Mouse (Mus musculus) cerebellum, adult 18-20 months (tissue): Measurements from ENCODE around the gene Hspa12b.
A peak's percentile ranks its signal among the peaks of the same experiment; 100 is the strongest.

ENCODE experiments used
- DNase-seq, 2 experiments: peaks; one replicate each; pipeline ENCODE4 v3.0.0; 2021

Hspa12b gene

GRCm38 (mm10) chr2:131152166-131152730 lies 25.2 kb downstream of the Hspa12b start:
- no peak for DNase-seq

GRCm38 (mm10) chr2:131154036-131154435 lies 27.0 kb downstream of the Hspa12b start:
- DNase-seq = no peak

- DNase-seq = no peak
These were observed 29.9 kb downstream of the Hspa12b start for GRCm38 (mm10) chr2:131156987-131157386.

DNA sequence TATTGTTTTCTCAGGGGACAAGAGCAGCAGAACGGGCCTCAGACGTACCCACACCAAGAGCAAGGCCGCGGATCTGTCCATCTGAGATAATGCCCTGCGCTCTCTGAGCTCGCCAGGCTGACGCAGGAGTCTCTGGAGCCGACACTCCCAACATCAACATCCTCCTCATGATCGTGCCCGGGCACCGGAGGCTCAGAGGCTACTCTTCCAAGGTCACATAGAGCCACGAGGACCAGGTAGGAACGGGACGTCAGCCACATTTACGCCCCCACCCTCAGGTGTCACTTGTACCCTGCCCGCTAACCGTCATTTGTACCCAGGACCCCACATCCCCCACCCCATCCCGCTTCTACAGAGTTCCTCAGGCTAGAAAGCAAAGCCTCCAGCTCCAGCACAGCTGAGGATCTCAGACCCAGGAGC lies 32.4 kb downstream of the Hspa12b start:
- no peak for DNase-seq

GRCm38 (mm10) chr2:131159938-131160581 lies 33.0 kb downstream of the Hspa12b start, which contains the start of gene 1700037H04Rik:
Gene 1700037H04Rik (minus strand): TSS chr2:131160081.
- DNase-seq = peak; percentile 96 to 99

DNA sequence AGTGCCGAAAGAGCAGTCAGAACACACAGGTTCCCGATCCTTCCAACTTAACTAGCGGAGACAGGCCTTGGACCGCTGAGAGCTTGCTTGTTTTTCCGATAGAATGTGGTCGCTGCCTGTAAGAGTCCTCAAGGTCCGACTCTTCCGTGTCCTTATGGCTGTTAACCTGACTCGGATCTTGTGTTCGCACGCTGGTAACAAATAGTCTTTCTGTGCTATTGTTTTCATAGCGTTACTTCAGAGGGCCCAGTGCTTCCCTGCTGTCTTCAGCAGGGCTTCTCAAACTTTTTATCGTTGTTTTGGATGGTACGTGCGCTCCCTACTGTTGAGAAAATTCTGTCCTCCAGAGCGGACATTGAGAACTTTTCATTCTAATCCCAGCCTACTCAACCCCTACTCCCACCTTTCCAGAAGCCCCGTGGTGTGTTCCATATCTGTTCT lies 33.6 kb downstream of the Hspa12b start:
- DNase-seq = peak in 1 of 2 experiments; percentile 16

DNA sequence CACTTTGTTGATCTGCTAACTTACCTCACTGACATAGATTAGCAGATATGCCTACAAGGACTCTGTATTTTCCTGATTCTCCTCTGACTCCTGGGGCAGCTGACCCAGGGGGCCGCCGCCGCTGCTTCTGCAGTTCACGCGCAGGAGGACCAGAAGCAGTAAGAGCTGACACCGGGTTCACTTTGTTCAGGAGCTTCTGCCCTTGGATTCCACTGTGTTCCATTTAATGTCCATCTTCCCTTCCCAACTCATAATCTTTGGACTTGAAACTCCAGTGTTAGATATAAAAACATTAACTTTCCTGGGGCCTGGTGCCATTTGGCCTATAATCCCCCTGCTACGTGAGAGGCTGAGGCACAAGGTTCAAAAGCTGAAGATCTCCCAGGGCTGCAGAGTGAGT lies 36.8 kb downstream of the Hspa12b start:
- no peak for DNase-seq

DNA sequence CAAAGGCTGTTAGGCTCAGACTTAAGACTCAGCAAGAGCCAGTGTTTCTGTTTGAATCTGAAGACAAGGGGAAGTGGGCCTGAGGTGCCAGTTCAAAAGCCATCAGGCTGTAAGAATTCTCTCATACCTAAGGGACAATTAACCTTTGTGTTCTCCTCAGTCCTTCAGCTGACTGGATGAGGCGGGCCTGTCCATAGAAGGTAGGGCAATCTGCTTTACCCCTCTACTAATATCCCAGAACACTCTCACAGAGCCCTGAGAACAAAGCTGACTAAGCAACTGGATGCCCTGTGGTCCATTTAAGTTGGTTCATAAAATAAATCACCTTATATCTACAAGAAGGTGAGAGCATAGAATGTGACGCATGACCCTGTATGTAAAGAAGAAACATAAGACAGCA lies 39.1 kb downstream of the Hspa12b start:
- no peak for DNase-seq

DNA sequence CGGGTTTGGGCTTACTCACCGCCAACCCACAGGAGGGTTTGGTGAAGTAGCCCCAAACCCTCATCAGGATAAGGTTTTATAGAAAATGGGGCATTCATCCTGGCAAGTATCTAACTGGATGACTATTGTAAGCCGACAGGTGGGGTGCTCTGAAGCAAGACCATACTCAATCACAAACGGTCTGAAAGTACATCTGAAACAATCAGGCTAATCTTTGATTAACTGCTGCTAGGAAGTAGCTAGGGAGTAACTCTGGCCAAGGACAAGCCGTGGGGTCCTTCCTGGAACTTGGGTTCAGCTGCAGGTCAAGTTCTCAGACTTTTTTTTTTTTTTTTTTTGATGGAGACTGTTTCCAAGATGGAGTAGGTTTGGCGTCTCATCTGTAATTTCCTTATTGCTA lies 40.9 kb downstream of the Hspa12b start:
- DNase-seq = no peak

- no peak for DNase-seq
These were observed 41.8 kb downstream of the Hspa12b start for GRCm38 (mm10) chr2:131168914-131169313.

- no peak for DNase-seq
These were observed 43.9 kb downstream of the Hspa12b start for GRCm38 (mm10) chr2:131170936-131171335.

DNA sequence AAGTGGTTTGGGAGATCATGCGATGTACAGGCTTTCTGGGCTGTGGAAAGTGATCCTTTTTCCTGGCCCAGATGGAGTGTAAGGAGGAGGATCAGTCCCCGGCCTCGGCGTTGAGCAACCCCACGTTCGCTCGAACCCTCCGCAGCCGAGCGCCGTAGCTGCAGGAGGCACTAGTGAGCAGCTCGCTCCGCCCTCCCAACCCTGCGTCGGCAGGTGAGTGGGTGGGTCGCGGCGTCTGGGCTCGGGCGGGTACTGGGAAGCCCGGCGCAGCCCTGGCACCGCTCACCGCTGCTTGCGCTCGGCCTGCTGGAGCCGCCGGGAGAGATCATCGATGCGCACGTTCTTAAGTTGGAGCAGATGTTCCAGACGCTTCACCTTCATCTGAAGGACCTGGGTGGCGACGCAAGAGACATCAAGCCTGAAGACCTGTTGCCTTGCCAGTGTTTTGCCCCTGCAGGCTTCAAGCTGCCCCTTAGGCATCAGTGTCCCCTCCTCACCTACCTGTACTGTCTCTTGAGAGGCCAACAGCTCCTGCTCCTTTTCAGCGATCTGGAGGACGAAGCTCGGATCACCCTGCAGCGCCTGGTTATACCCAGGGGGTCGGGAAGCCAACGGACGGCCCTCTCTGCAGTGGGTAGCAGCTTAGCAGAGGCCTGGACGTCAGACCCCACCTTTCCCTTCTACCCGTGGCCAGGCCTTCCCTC lies 44.5 kb downstream of the Hspa12b start:
- DNase-seq = peak; percentile 65 to 69

DNA sequence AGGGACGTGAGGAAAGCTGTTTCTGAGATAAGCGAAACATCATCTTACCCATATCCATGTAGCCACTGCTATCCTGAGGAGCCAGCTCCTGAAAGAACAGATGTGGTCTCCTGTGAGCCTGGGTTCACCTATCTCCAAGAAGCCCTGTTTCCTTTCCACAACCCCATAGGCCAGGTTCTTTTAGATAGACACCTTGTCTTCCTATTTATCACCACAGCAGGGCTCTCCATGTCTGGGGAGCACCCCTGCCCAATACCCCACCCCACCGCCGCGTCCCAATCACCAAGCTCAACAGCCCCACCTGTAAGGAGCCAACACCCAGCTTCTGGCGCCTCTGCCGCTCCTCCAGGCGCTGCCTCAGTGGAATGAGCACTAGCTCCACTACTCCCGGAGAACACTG lies 45.2 kb downstream of the Hspa12b start:
- DNase-seq = no peak

- DNase-seq = peak; percentile 63 to 78
These were observed 47.6 kb downstream of the Hspa12b start for GRCm38 (mm10) chr2:131174700-131175099.

- no peak for DNase-seq
These were observed 48.3 kb downstream of the Hspa12b start for GRCm38 (mm10) chr2:131175286-131175944.

GRCm38 (mm10) chr2:131175945-131176309 lies 48.8 kb downstream of the Hspa12b start:
- DNase-seq = no peak

- no peak for DNase-seq
These were observed 49.4 kb downstream of the Hspa12b start for GRCm38 (mm10) chr2:131176491-131176890.

DNA sequence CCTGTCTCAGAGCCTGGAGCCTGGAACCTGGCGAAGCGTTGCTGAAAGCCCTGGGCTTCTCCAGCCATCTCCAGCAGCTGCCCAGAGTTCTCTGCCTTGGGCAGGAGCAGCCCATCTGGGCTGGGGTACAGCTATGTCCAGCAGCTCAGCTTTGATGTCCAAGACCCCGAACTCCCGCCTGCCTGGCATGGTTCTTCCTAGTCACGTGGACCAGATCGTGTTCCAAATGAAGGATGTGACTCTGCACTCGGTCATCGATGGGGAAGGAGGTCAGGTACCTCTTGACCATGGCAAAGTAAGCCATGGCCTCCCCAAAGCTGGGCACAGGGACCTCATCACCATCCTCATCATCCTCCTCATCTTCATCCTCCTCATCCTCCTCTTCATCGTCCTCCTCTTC lies 50.9 kb downstream of the Hspa12b start:
- DNase-seq = no peak

DNA sequence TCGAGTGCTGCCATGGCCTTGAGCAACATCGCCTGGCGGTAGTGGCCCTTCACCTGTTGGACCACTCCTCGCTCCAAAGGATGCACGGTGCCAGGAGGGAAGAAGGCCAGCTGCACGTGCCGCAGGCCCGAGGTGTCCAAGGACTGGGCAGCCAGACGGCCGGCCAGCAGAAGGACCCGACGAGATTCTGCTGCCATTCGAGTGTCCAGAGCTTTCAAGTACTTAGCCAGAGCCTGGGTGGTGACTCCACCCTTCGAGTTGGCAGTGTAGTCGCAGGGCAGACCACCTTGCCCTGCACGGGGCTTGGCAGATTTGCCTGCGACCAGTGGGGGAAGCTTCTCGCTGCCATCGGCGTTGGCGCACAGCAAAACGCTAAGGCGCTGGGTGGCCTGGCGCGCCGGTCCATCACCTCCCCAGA lies 51.8 kb downstream of the Hspa12b start:
- peak; percentile 31 to 47 for DNase-seq

- peak; percentile 64 to 71 for DNase-seq
These were observed 52.3 kb downstream of the Hspa12b start for GRCm38 (mm10) chr2:131179246-131179886.

- peak; percentile 83 to 95 for DNase-seq
These were observed 53.0 kb downstream of the Hspa12b start, which contains the start of gene Cenpb for GRCm38 (mm10) chr2:131179990-131180587. Gene Cenpb (minus strand): TSS chr2:131180067.

- DNase-seq = no peak
These were observed 59.3 kb downstream of the Hspa12b start for GRCm38 (mm10) chr2:131186343-131186742.
